Mouse (Mus musculus): ENCODE measurements around the gene Pla2g15. TPM values are rescaled to one million over a fixed set of nuclear protein-coding genes. Genes with fewer than 3 reads are reported as not detected.

The Pla2g15 gene
- 10 to 100 TPM; 20.7 to 21.8 TPM for total RNA-seq (2021)

DNA sequence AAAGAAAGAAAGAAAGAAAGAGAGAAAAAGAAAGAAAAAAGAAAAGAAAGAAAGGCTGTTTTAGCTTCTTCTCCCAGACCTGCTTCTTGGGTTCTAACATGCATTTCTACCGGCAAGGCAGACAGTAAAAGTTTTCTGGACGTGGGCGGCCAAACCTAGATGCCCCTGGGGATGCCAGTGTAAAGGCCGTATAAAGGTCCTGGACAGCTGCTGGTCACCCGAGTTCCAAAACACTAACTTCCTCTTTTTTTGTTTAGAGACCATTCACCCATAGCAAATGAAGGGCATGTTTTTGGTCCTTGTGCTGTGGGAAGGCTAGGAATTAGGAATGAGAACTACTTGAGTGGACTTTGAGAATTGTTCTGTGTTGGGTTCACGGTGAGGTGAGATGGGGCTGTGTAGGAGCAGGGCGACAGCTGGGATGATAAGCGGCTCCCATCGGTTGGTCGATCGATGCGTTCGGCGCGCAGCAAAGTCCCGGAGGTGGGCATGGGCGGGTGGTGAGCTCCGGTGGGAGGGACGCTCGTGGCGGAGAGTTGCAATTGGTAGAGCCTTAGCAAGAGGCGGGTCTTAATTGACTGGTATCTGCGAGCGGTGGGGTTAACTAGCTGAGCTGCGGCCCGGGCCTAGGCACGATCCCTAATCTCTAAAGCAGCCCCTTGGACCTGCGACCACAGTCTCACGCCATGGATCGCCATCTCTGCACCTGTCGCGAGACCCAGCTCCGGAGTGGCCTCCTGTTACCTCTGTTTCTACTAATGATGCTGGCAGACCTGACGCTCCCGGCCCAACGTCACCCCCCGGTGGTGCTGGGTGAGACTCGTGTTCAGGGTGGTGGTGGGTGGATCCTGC lies at the start of gene Pla2g15:
Gene Pla2g15 (plus strand): TSS at position 599 of the 852 bp plus-strand sequence.
- intact Hi-C loops (cut with DNase I) = no loop called here
- peak; percentile 93 for DNase-seq

DNA sequence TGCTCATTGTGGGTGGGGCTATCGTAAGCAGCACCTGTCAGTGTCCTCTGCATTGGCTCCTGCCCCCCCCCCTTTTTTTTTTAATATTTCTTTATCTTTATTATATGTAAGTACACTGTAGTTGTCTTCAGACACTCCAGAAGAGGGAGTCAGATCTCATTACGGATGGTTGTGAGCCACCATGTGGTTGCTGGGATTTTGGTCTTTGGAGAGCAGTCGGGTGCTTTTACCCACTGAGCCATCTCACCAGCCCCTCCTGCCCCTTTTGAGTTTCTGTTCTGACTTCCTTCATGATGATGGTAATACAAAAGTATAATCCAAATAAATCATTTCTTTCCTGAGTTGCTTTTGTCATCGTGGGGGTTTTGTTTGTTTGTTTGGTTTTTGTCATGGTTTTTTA lies 47.9 kb upstream of the Pla2g15 start:
- intact Hi-C loops (cut with DNase I) = no loop called here
- DNase-seq = no peak

DNA sequence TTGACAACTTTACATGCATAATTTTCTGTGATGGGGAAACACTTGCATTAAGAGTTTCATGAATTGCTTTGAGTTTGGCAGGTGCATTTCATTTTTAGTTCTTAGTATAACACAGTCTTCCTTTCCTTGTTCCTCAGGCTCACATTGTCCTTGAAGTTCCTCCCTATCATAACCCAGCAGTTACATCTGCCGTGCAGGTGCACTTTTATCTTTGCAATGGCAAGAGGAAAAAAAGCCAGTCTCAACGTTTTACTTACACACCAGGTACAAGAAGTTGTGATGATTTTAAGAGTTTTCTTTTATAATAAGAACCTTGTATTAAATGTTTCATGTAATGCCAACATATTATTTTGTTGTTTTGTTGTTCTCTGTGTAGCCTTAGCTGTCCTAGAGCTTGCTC lies 46.3 kb upstream of the Pla2g15 start:
- intact Hi-C loops (cut with DNase I) = no loop called here
- DNase-seq = no peak

DNA sequence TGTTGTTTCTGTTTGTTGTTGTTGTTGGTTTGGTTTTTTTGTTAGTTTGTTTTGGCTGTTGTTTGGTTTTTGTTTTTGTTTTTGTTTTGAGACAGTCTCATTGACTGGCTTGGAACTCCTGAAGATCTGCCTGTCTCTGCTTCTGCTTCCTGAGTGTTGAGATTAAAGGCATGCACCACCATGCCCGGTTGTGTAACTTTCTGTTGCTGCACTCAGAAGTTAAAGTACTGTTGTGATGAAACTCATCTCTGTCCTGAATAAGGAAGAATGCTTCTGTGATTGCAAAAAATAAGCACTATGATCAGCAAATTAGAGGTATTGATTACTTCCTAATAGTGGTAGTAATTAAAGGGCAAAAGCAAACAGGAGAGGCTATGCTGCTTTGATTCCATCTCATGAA lies 44.0 kb upstream of the Pla2g15 start:
- DNase-seq = no peak
- intact Hi-C loops (cut with DNase I) = no loop called here

DNA sequence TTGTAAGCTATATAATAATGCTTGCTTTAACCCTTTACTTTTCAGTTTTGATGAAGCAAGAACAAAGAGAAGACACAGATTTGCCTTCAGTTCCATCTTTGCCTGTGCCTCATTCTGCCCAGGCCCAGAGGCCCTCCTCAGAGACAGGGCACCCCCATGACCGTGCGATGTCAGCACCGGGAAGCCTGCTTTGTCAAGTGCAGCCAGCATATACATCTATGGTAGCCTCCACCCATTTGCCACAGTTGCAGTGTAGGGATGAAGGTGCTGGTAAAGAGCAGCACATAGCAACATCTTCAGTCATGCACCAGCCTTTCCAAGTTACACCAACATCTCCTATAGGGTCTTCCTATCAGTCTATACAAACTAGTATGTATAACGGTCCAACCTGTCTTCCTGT lies 42.1 kb upstream of the Pla2g15 start:
- no peak for DNase-seq
- intact Hi-C loops (cut with DNase I) = loop anchor here (1.0 kb wide), 1 partner anchor 20 kb away; no protein-coding TSS in a partner anchor

DNA sequence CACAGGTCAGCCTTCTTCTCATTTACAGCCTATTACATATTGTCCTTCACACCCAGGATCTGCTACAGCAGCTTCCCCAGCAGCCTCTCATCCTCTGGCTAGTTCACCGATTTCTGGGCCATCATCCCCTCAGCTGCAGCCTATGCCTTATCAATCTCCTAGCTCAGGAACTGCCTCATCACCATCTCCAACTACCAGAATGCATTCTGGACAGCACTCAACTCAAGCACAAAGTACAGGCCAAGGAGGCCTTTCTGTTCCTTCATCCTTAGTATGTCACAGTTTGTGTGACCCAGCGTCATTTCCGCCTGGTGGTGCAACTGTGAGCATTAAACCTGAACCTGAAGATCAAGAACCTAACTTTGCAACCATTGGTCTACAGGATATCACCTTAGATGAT lies 41.5 kb upstream of the Pla2g15 start:
- no peak for DNase-seq
- intact Hi-C loops (cut with DNase I) = loop anchor here (1.0 kb wide), 1 partner anchor 20 kb away; no protein-coding TSS in a partner anchor

DNA sequence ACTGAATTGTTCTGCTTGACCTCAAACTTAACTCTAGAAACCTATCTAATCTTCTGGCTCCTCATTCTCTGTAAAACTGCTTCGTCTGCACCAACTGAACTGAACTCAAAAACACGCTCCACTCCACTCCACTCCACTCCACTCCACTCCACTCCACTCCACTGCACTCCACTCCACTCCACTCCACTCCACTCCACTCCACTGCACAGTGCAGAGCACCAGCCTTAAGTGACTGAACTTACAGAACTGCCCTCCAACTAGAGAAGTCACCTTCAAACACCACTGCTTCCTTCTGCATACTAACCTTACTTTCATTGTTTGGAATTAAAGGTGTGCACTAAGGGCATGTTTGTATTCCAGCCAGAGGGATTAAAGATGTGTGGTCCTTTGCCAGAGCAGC lies 38.2 kb upstream of the Pla2g15 start:
- DNase-seq = no peak
- intact Hi-C loops (cut with DNase I) = no loop called here

DNA sequence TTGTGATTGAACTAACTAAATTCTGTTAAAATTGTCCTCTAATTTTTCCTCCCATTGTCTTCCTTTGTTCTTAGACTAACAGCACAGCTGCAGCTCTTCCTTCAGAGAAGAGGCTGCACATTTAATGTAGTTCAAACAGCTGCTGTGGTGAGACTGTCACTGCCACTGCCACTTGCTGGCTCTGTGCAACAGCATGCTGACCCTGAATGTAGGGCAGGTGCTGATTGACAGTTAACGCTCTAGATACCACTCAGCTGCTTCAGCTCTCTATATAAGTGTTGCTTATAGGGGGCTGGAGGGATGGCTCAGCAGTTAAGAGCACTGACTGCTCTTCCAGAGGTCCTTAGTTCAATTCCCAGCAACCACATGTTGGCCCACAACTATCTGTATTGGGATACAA lies 37.7 kb upstream of the Pla2g15 start:
- intact Hi-C loops (cut with DNase I) = no loop called here
- no peak for DNase-seq

DNA sequence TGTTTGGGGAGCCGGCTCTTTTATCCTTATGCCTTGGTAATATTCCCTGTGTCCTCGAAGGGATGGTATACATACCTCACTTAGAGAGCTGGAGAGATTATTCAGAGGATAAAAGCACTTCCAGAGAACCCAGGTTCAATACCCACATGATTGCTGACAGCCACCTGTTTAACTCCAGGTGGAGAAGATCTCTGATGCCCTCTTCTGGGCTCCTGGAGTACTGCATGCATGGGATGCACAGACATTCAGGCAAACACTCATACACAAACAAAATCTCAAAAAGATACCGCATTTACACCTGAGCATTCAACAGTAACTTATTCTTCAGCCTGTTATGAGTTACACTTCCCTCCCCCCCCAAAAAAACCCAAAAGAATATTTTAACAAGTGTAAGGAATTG lies 34.3 kb upstream of the Pla2g15 start:
- intact Hi-C loops (cut with DNase I) = no loop called here
- no peak for DNase-seq

DNA sequence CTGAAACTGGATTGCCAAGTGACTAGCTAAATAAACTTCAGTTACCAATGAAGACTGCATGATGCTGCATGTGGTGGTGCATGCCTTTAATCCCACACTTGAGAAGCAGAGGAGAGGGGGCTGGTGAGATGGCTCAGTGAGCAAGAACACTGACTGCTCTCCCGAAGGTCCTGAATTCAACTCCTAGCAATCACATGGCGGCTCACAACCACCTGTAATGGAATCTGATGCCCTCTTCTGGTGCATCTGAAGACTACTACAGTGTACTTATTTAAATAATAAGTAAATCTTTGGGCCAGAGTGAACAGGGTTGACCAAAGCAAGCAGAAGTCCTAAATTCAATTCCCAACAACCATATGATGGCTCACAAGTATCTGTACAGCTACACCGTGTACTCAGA lies 26.8 kb upstream of the Pla2g15 start:
- DNase-seq = no peak
- intact Hi-C loops (cut with DNase I) = no loop called here

DNA sequence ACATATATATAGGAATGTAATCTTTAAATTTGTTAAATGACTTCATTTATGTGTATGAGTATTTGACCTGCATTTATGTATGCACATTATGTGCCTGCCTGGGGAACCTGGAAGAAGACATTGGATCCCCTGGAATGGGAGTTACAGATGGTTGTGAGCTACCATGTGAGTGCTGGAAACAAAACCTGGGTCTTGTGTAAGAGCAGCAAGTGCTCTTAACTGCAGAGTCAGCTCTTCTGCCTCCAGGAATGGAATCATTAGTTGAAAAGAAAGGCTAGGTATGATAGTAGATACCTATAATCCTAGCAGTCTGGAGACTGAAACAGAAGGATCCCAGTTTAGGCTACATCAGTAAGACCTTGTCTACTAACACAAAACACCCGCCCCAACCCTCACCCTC lies 24.1 kb upstream of the Pla2g15 start:
- no peak for DNase-seq
- intact Hi-C loops (cut with DNase I) = no loop called here

DNA sequence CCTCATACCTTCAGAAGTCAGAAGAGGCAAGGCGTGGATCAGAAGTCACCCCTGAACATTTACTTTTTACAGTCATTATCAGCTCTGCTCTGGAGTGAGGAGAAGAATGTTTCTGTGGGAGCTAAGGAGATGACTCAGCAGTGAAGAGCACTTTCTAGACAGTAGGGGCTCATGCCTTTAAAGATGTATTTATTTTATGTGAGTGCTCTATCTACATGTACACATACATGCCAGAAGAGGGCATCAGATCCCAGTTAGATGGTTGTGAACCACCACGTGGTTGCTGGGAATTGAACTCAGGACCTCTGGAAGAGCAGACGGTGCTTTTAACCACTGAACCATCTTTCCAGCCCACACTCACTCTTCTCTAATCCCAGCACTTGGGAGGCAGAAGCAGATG lies 23.1 kb upstream of the Pla2g15 start:
- no peak for DNase-seq
- intact Hi-C loops (cut with DNase I) = no loop called here

DNA sequence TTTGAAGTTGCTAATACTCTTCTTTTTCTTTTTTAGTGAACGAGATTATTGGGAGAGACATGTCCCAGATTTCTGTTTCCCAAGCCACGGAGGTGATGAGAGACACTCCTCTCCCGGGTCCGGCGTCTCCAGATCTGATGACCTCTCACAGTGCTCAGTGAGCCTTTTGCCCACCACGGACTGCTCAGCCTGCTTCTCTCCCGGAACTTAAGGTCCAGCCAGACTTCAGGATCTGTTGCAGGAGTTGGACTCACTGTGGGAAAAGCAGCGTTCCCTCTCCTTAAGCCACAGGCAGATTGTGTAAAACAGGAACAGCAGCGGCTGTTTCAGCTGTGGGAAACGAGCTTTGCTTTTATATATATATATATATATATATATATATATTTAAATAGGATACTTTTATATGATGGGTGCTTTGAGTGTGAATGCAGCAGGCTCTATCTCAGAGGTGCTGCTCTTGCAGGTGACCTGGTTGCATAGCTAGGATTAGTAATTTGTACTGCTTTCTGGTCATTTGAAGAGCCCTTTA lies 22.3 kb upstream of the Pla2g15 start:
- intact Hi-C loops (cut with DNase I) = loop anchor here (1.0 kb wide), 1 partner anchor 20 kb away; no protein-coding TSS in a partner anchor
- no peak for DNase-seq

DNA sequence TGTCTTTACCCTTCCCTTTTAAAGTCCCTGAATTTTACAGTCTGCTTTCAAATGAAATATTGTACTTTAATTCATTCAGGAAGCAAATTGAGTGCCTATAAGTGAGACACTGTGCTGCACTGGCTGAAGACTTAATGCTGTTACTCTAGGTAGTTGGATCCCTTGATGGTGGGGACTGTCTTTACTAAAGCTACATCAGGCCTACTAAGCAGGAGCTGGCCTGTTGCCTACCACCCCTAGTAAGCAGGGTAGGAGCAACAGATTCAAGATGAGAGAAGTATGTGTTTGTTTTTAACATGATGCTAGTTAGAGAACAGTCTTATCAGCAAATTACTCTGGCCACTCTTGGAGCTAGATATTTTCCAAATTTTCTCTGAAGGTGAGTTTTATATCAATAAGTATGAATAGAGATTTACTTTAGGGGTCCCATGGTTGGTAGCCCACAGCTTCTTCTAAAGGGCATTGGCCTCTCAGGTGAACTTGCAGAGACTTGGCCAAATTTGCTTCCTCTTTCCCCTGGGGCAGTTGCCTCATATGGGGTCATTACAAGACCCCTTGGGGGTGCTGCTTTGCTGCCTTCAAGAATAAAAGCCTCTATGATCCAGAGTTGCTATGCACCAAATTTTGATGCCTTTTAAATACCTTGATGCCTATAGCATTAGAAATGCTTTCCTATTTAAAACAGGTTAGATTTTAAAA lies 20.8 kb upstream of the Pla2g15 start:
- intact Hi-C loops (cut with DNase I) = no loop called here
- DNase-seq = no peak

DNA sequence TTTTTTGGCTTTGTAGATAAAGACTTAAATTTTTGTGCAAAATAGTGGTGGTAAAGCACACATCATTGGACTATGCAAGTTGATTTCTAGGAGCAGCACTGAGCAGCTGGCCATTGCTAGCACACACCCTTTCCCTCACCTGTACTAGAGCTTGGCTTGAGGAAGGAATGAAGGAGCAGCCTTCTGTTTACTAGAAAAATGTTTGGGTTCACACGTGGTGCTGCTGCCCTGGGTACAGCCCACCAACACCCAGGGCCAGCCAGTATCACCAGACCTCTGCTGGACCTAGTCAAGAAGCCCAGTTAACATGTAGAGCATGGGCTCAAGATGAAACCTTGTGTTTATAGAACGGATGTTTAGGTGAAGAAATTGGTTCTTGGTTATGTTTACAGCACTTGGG lies 20.2 kb upstream of the Pla2g15 start:
- intact Hi-C loops (cut with DNase I) = no loop called here
- DNase-seq = no peak

DNA sequence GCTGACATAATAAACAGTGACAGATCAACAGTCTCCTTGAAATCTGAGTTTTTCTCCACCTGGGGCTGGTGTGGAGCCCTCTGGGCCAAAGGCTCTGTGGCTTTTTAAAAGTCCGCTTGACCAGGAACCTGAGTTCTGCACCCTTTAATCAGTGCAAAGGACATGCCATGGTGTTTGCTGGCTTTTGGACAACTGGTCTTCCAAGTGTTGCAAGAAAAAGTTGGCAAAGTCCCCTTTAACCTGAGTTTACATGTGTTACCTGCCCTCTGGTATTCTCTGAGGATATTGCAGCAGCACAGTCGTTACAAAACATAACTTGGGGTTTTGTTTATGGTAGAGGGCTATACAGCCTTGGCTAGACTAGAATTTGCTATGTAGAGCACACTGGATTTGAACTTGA lies 19.7 kb upstream of the Pla2g15 start:
- DNase-seq = no peak
- intact Hi-C loops (cut with DNase I) = no loop called here

DNA sequence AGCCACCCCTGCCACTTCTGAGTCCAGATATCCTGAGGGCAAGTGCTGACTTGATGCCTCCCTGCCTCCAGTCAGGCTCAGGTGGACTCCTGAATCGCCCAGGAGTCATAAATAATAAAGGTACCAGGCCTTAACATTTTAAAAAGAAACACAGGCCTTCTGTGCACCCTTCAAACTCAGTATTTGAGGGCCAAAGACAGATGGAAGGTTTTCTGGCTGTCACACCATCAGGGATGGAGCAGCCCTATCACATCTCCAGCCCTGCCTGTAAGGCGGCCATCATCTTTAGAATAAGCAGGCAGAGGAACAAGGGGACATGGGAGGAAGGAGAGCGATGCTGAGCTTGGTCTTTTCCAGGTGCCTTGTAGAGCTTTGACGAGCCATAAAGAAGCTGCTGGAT lies 19.2 kb upstream of the Pla2g15 start:
- no peak for DNase-seq
- intact Hi-C loops (cut with DNase I) = no loop called here

DNA sequence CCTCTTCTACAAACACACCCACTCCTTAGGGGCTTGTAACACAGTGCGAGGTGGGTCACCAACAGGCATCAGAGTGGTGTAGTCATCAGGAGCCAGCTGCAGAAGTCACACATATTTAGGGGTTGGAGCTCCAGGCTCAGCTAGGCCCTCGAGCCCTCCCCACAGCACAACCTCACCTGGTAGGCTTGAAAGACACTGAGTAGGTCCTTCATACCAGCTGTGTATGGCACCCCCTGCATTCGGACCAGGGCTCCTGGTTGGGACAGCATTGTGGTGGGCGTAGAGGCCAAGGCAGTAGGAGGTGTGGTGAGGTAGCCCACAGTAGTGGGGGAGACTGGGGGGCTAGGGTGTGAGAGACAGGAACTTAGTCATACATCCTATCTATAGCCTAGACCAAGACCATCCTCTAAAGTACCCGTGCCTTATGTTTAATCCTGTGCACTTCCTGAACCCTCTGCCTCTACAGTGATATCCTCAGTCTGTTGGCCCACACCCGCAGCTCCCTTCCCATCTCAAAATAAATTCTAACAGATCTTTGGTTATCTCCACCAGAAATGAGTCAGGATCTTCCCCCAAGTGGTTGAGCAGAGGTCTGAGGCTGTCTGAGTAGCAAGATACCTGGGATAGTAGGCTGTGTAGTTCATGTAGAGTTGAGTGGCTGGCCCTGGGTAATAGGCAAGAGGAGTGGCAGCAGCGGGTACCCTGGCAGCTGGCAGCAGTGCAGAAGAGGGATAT lies 18.5 kb upstream of the Pla2g15 start:
- DNase-seq = no peak
- intact Hi-C loops (cut with DNase I) = no loop called here

DNA sequence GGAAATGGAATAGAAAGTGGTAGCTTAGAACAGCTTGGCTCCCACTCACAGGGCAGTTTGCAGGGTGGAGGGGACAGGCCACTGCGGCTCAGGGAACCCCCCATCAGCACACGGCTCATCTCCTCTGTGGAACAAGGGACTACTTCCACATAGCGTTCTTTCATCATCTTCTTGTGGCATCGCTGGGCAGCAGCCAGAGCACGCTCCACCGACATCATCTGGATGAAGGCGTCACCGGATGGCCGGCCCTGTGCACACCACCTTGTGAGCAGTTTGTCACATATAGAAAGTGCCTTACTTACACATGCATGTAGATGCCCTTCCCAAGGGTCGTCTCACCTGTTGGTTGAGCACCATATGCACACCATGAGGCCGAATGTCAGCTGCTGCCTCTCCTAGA lies 17.8 kb upstream of the Pla2g15 start:
- intact Hi-C loops (cut with DNase I) = no loop called here
- DNase-seq = no peak

DNA sequence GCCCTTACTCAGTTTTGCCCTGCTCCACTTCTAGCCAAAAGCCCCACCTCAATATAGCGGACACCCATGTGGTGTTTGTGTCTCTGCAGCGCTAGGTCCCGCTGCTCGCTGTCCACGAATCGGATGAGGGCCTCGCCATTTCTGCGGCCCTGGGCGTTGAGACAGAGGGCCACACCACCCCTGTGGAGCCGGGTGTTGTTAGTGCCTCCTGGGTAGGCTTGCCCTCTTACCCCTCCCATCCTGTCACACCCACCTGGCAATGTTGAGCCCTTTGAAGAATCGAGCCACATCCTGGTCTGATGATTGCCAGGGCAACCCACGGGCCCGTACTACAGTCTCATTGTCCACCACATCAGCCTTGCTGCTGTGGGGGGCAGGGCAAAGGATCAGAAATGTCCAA lies 16.7 kb upstream of the Pla2g15 start:
- DNase-seq = no peak
- intact Hi-C loops (cut with DNase I) = no loop called here

DNA sequence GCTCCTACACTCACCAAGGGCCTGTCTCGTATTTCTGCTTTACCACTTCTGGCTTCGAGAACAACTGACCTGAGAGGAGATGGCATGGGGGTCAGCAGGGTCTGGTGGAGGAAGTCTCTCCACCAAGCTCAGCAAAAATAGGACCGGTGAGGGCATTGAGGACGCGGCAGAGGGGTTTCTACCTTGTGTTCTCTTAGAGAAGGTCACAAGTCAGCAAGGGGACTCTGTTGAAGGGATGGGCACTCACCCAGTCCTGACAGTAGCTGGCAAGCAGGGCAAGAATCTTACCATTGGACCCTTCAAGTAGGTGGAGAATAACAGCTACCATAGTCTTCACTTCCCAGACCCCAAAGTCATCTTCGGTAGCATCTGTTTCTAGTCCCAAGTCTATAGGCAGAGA lies 16.3 kb upstream of the Pla2g15 start:
- intact Hi-C loops (cut with DNase I) = no loop called here
- DNase-seq = no peak
